10 mouse cellular contexts compared by ENCODE assay signal in genomic region chr9:65725291-65725622, GRCm38 (mm10). TPM values are rescaled to one million over a fixed set of nuclear protein-coding genes. Genes with fewer than 3 reads are reported as not detected.
DNase-seq lines count a peak whose midpoint lies in the region; ATAC-seq and TF ChIP-seq lines count a peak whose summit lies in the region.
"Had no signal": no experiment of that assay in that cellular context is flagged by ENCODE, and none has a peak within 500 bp of the region (broad histone marks: within the 10 kb centered on the region; RNA-seq: fewer than 3 reads in every experiment).

No protein-coding gene starts in this region.

- H3K27me3 ChIP-seq in kidney, adult 2 months (replicated peaks; ENCODE audit: control insufficient read depth, insufficient read depth, low read length): no peaks in the 10 kb centered on the region
- no peaks in the 10 kb centered on the region for H3K27me3 ChIP-seq in forebrain, embryonic 15.5 days
- no peaks in the 10 kb centered on the region for H3K27me3 ChIP-seq in hindbrain, postnatal 0 days (ENCODE audit: insufficient read depth, low read length)
- H3K27me3 ChIP-seq in neural tube, embryonic 14.5 days (ENCODE audit: control insufficient read depth, insufficient read depth, low read length): no peaks in the 10 kb centered on the region

- peaks cover 3% of the 10 kb centered on the region; the same call in 1 of the 2 replicates for H3K4me1 ChIP-seq in kidney, adult 2 months (ENCODE audit: control insufficient read depth, insufficient read depth, low read length)
- H3K4me1 ChIP-seq in forebrain, embryonic 15.5 days: peaks cover 47% of the 10 kb centered on the region
- peaks cover 21% of the 10 kb centered on the region for H3K4me1 ChIP-seq in hindbrain, postnatal 0 days (ENCODE audit: insufficient read depth, low read length)
- peaks cover 49% of the 10 kb centered on the region for H3K4me1 ChIP-seq in neural tube, embryonic 14.5 days (ENCODE audit: control insufficient read depth, insufficient read depth, low read length)

- no peaks in the 10 kb centered on the region for H3K9me3 ChIP-seq in forebrain, embryonic 15.5 days
- H3K9me3 ChIP-seq in hindbrain, postnatal 0 days (ENCODE audit: low read length): no peaks in the 10 kb centered on the region
- H3K9me3 ChIP-seq in neural tube, embryonic 14.5 days (ENCODE audit: control insufficient read depth, low read length): no peaks in the 10 kb centered on the region

- H3K4me2 ChIP-seq in forebrain, embryonic 15.5 days (replicated peaks): no peak overlapping the region
- H3K4me2 ChIP-seq in hindbrain, postnatal 0 days (ENCODE audit: low read depth, low read length): no peak overlapping the region
- H3K4me2 ChIP-seq in neural tube, embryonic 14.5 days (ENCODE audit: low read depth, low read length): peak overlapping the region; percentile 7; the same call in 1 of the 2 replicates

- DNase-seq in kidney, adult 2 months: no peak
- DNase-seq in kidney, postnatal 25 days: no peak
- no peak for DNase-seq in hindbrain, postnatal 0 days (ENCODE audit: low spot score)
- no peak for DNase-seq in urinary bladder, postnatal 25 days (ENCODE audit: low spot score)
- DNase-seq in yolk sac, embryonic 10.5 days (ENCODE audit: low spot score): no peak
- DNase-seq: liver, postnatal 0 days; thymus, postnatal 4 days had no signal

- no peak for TF ChIP-seq POLR2A in kidney, adult 2 months (IDR thresholded peaks at IDR 0.05; ENCODE audit: low read depth, low read length)

- H3K4me3 ChIP-seq in kidney, adult 2 months (ENCODE audit: insufficient read depth, low read depth, low read length): no peak overlapping the region
- no peak overlapping the region for H3K4me3 ChIP-seq in forebrain, embryonic 15.5 days
- H3K4me3 ChIP-seq in hindbrain, postnatal 0 days (ENCODE audit: low read length): no peak overlapping the region
- H3K4me3 ChIP-seq in neural tube, embryonic 14.5 days (ENCODE audit: low read depth, low read length): no peak overlapping the region
- H3K4me3 ChIP-seq: erythroblast, embryonic 14.5 days had no signal

- no peak overlapping the region for H3K9ac ChIP-seq in forebrain, embryonic 15.5 days (replicated peaks)
- H3K9ac ChIP-seq in hindbrain, postnatal 0 days (replicated peaks; ENCODE audit: low read length): 0 out of 2 replicates have a peak overlapping the region, but pooled peaks have one; percentile 24
- no peak overlapping the region for H3K9ac ChIP-seq in neural tube, embryonic 14.5 days (replicated peaks; ENCODE audit: low read depth, low read length)
- H3K9ac ChIP-seq: liver, postnatal 0 days had no signal

- WGBS in kidney, adult 2 months: 64% methylated on average over 4 of the region's 4 CpGs
- 12% methylated on average over 4 of the region's 4 CpGs for WGBS in forebrain, embryonic 15.5 days
- WGBS in hindbrain, postnatal 0 days: 26% methylated on average over 4 of the region's 4 CpGs
- WGBS in neural tube, embryonic 14.5 days: 32% methylated on average over 4 of the region's 4 CpGs

- 0 out of 2 replicates have a peak, but pooled peaks cover 1% of the 10 kb centered on the region for H3K36me3 ChIP-seq in kidney, adult 2 months (ENCODE audit: control insufficient read depth, insufficient read depth, low read length)
- H3K36me3 ChIP-seq in forebrain, embryonic 15.5 days: no peaks in the 10 kb centered on the region
- no peaks in the 10 kb centered on the region for H3K36me3 ChIP-seq in hindbrain, postnatal 0 days (ENCODE audit: insufficient read depth, low read length)
- no peaks in the 10 kb centered on the region for H3K36me3 ChIP-seq in neural tube, embryonic 14.5 days (ENCODE audit: control insufficient read depth, insufficient read depth, low read length)

- no peak for TF ChIP-seq CTCF in kidney, adult 2 months (conservative IDR thresholded peaks at IDR 0.05; ENCODE audit: insufficient read depth, insufficient read length, low read depth, low read length)
- no peak for TF ChIP-seq CTCF in hindbrain, postnatal 0 days (IDR thresholded peaks at IDR 0.05; ENCODE audit: low read depth)

- peak; percentile 58 for ATAC-seq in forebrain, embryonic 15.5 days (replicated peaks)
- ATAC-seq in hindbrain, postnatal 0 days: peak; percentile 18; the same call in 1 of the 2 replicates
- ATAC-seq in neural tube, embryonic 14.5 days (ENCODE audit: low read depth): peak; percentile 20; the same call in 1 of the 2 replicates
- ATAC-seq: liver, postnatal 0 days had no signal

- H3K27ac ChIP-seq in kidney, adult 2 months (ENCODE audit: insufficient read depth, low read depth, low read length): peak overlapping the region; percentile 3
- peak overlapping the region; percentile 86 for H3K27ac ChIP-seq in forebrain, embryonic 15.5 days (replicated peaks)
- H3K27ac ChIP-seq in hindbrain, postnatal 0 days: peak overlapping the region; percentile 78
- H3K27ac ChIP-seq in neural tube, embryonic 14.5 days (ENCODE audit: low read depth, low read length): peak overlapping the region; percentile 86

RNA-seq across cellular contexts. Expression of gene Oaz2, which starts 57.5 kb away (rescaled TPM):
- polyA plus RNA-seq in kidney, adult 2 months (2012; rRNA removed): 139 and 147 TPM in 2 replicates
- 328 and 347 TPM in 2 replicates for polyA plus RNA-seq in forebrain, embryonic 15.5 days (2015; fragmentation: Nextera tagmentation; extraction: Ambion mirVana)
- total RNA-seq in hindbrain, postnatal 0 days (2014; rRNA removed): 274 and 284 TPM in 2 replicates
- polyA plus RNA-seq in hindbrain, postnatal 0 days (2015; fragmentation: Nextera tagmentation; extraction: Ambion mirVana): 365 and 387 TPM in 2 replicates
- polyA plus RNA-seq in neural tube, embryonic 14.5 days (2014; fragmentation: Nextera tagmentation; extraction: Ambion mirVana): 254 and 315 TPM in 2 replicates

Comparison
In these comparisons a context has a peak if more than half of its experiments do, and no peak if none do; other contexts are left out.
1. H3K27ac ChIP-seq: peak in every context shown above with its lines; median percentile 86 in forebrain, embryonic 15.5 days; 86 in neural tube, embryonic 14.5 days; 78 in hindbrain, postnatal 0 days; 3 in kidney, adult 2 months.